Mouse (Mus musculus) midbrain, embryonic 10.5 days (tissue): ENCODE results near the gene AU018091. TPM values are rescaled to one million over a fixed set of nuclear protein-coding genes. Genes with fewer than 3 reads are reported as not detected.

Experiments
- DNase-seq: peaks from one replicate; pipeline ENCODE4 v3.0.0-alpha.2; 2017; ENCODE audit warnings: low spot score
- H3K27ac ChIP-seq: fragments of 300-500 bp; sonication (generic); replicated peaks from 2 replicates; pipeline ENCODE4 v1.5.1; 2016; ENCODE audit warnings: mild to moderate bottlenecking
- H3K27me3 ChIP-seq: fragments of 300-500 bp; sonication (generic); 2 replicates; pipeline ENCODE4 v1.6.1; 2016; ENCODE audit warnings: low read depth, mild to moderate bottlenecking; ENCODE audit not compliant: poor library complexity, severe bottlenecking
- H3K36me3 ChIP-seq: fragments of 300-500 bp; sonication (generic); 2 replicates; pipeline ENCODE4 v1.6.1; 2016; ENCODE audit warnings: mild to moderate bottlenecking, moderate library complexity
- H3K4me1 ChIP-seq: fragments of 300-500 bp; sonication (generic); 2 replicates; pipeline ENCODE4 v1.6.1; 2016
- H3K4me3 ChIP-seq: fragments of 300-500 bp; sonication (generic); 2 replicates; pipeline ENCODE4 v1.5.1; 2016; ENCODE audit warnings: mild to moderate bottlenecking, moderate library complexity
- H3K9me3 ChIP-seq: fragments of 300-500 bp; sonication (generic); replicated peaks from 2 replicates; pipeline ENCODE4 v1.6.1; 2016; ENCODE audit warnings: mild to moderate bottlenecking
- WGBS: fragments of 180-500 bp; shearing (Covaris S2); methylation state at CpG from one replicate; pipeline ENCODE4 v1.1.7; 2016; 5-methylcytosine and 5-hydroxymethylcytosine counted together
- polyA plus RNA-seq: library from polyadenylated mRNA; unstranded; fragments of >200 nt; fragmentation: Nextera tagmentation; extraction: Ambion mirVana; gene quantifications from 2 replicates; pipeline ENCODE4 v1.2.1, GENCODE M21; 2016

AU018091 gene
- 0.14 and 0.17 TPM in 2 replicates for polyA plus RNA-seq

DNA sequence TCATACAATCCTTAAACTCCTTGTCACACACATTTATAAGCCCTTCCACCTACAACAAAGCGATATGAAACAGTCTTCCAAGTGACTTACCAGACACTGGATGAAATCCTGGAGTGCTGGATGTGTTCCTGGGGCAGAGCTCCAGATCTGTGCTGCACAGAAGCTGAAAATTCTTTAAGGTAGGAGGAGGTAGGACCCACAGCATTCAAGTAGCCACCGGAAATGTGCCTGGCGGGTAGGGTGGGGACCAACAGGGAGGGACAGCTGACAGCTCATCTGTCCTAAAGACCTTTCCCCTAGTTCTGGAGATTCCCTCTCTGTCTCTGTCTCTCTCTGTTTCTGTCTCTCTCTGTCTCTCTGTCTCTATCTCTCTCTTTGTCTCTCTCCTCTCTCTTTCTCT, at the start of gene AU018091:
TSS of gene AU018091 (minus strand) at position 279 of the 400 bp plus-strand sequence.
- 84% methylated on average over 3 of the region's 3 CpGs for WGBS
- Histone ChIP-seq H3K4me3 (no peak within 1 kb of the TSS), H3K36me3 (no peaks in the 10 kb centered on the region), H3K27ac (no peak within 1 kb of the TSS), H3K4me1 (no peaks in the 10 kb centered on the region), H3K9me3 (peaks cover 18% of the 10 kb centered on the region), H3K27me3 (no peaks in the 10 kb centered on the region)
- no peak for DNase-seq

DNA sequence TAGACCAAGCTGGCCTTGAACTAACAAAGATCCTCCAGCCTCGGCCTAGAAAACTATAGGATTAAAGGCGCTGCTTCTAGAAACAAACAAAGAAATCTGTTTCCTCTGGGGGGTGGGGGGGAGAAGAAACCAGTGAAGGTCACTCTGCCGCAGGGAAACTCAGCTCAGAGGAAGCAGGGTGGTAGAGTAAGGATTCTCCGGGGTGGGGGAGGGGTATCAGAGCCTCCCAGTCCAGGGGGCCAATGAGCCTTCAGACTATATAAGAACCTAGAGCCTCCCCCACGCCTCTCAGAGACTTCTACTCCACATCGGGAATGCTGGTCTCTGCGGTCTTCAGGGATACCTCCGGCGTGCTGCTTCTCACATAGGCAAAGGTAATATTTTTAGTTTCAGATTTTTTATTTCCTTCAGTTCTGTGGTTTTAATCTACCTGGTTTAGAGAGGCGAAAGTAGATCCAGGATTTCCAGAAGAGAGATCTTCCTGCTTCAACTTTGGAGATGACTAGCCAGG, 48.6 kb upstream of the AU018091 start:
- Histone ChIP-seq H3K27me3 (peaks cover 36% of the 10 kb centered on the region), H3K4me3 (no peak overlapping the region), H3K4me1 (no peaks in the 10 kb centered on the region), H3K36me3 (no peaks in the 10 kb centered on the region), H3K9me3 (no peaks in the 10 kb centered on the region), H3K27ac (no peak overlapping the region)
- DNase-seq, result no peak
- 21% methylated on average over 10 of the region's 10 CpGs for WGBS

DNA sequence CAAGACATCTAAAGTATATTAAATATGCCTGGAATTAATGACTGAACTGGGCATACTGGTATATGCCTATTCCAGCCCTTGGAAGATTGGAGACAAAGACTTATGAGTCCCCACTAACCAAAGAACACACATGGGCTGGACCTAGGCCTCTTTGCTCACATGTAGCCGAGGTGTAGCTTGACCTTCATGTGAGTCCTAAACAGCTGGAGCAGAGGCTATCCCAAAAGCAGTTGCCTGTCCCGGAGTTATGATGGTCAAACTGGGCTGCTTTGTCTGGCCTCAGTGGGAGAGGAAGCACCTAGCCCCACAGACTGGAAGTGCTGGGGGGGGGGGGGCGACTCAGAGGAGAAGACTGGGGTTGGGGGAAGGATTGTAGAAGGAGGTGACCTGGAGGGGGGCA, 47.3 kb upstream of the AU018091 start:
- no peak overlapping the region for H3K27ac ChIP-seq
- WGBS, result 88% methylated on average over 2 of the region's 3 CpGs
- H3K36me3 ChIP-seq, result no peaks in the 10 kb centered on the region
- no peaks in the 10 kb centered on the region for H3K9me3 ChIP-seq
- no peak for DNase-seq
- H3K27me3 ChIP-seq, result peaks cover 36% of the 10 kb centered on the region
- no peak overlapping the region for H3K4me3 ChIP-seq
- H3K4me1 ChIP-seq, result no peaks in the 10 kb centered on the region

DNA sequence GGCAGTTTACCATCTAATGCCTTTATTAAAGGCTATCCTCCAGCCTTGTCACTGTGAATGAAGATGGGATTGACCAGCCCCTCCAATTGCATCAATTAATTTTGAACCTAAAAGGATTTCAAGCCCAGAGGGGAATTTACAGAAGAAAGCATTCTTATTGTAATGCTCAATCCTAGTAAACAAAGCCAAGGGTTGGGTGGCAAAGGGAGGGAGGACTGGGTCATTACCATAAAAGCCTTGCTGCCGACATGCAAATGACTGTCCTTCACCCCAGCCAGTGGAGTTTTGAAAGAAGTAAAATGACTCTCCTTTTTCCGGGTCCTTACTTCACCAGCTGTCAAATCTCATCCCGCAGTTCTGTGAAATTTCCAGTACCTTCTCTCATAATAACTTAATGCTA, 44.6 kb upstream of the AU018091 start:
- Histone ChIP-seq H3K36me3 (no peaks in the 10 kb centered on the region), H3K4me3 (no peak overlapping the region), H3K27ac (no peak overlapping the region), H3K27me3 (peaks cover 13% of the 10 kb centered on the region), H3K4me1 (no peaks in the 10 kb centered on the region), H3K9me3 (no peaks in the 10 kb centered on the region)
- no peak for DNase-seq
- 23% methylated on average over 3 of the region's 3 CpGs for WGBS

DNA sequence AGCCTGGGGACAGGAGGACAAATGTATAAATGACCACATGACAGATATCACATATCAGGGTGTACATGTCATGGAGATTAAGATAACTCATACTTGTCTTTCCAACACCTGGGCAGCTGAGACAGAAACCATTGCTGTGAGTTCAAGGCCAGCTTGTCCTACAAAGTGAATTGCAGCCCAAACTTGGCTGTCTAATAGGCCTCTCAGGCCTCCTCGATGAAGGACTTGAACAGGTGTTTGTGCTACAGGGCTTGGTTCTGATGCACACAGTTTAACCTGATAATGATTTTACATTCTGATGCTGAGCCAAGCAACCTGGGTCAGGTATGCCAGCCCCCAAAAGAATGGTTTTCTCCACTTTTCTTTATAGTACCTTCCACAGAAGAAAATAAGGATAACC, 44.2 kb upstream of the AU018091 start:
- H3K36me3 ChIP-seq, result no peaks in the 10 kb centered on the region
- H3K4me1 ChIP-seq, result no peaks in the 10 kb centered on the region
- H3K27me3 ChIP-seq, result peaks cover 9% of the 10 kb centered on the region
- no peak for DNase-seq
- no peaks in the 10 kb centered on the region for H3K9me3 ChIP-seq
- no peak overlapping the region for H3K27ac ChIP-seq
- no peak overlapping the region for H3K4me3 ChIP-seq
- 63% methylated on average over 1 of the region's 1 CpGs for WGBS

DNA sequence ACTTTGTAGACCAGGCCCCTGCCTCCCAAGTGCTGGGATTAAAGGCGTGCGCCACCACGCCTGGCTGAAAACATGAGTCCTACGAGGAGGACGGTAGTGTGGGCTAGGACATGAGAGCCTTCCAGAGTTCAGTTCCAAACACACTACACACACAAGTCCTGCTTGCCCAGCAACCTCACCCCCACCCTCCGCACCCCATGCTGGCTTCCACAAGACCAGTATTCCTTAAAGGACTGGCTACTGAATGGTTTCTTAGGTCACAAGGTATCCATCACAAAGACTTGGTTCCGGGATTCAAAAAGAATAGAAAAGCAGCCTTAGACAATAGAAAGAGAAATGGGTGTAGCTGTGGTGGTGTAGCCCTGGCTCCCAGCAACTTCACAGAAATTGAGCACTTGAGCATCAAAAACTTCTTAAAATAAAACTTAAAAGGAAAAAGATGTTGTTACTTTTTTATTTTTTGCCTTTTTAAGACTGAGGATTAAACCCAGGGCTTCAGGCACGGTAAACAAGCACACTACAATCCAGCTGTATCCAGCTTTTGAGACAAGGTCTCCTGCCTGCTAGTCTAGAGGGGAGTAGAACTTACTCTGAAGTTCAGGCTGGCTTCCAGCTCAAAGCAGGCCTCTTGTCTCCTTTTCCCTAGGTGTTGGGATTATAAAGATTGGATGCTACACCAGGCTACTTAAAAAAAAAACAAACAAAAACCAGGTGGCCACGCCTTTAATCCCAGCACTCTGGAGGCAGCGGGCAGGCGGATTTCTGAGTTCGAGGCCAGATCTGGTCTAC, 43.2 kb upstream of the AU018091 start:
- H3K9me3 ChIP-seq, result no peaks in the 10 kb centered on the region
- WGBS, result 57% methylated on average over 12 of the region's 12 CpGs
- H3K27me3 ChIP-seq, result no peaks in the 10 kb centered on the region
- no peak overlapping the region for H3K4me3 ChIP-seq
- H3K36me3 ChIP-seq, result no peaks in the 10 kb centered on the region
- DNase-seq, result no peak
- no peak overlapping the region for H3K27ac ChIP-seq
- no peaks in the 10 kb centered on the region for H3K4me1 ChIP-seq

DNA sequence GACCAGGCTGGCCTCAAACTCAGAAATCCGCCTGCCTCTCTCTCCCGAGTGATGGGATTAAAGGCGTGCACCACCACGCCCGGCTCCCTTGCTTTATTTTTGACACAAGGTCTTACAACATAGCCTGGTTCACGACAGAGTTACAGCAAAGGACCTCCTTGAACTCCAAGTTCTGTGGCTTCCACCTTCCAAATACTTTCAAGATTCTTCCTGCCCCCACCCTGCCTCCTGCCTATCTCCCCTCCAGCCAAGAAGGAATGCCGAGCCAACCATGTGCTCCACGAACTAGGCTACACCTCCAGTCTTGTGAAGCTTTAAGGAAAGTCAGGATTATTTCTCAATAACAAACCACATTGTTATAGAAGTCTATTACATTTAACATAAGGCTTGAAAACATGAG, 42.5 kb upstream of the AU018091 start:
- Histone ChIP-seq H3K4me1 (peaks cover 3% of the 10 kb centered on the region; the same call in 1 of the 2 replicates), H3K36me3 (no peaks in the 10 kb centered on the region), H3K27me3 (no peaks in the 10 kb centered on the region), H3K4me3 (no peak overlapping the region), H3K27ac (no peak overlapping the region), H3K9me3 (no peaks in the 10 kb centered on the region)
- WGBS, result 79% methylated on average over 8 of the region's 8 CpGs
- no peak for DNase-seq

DNA sequence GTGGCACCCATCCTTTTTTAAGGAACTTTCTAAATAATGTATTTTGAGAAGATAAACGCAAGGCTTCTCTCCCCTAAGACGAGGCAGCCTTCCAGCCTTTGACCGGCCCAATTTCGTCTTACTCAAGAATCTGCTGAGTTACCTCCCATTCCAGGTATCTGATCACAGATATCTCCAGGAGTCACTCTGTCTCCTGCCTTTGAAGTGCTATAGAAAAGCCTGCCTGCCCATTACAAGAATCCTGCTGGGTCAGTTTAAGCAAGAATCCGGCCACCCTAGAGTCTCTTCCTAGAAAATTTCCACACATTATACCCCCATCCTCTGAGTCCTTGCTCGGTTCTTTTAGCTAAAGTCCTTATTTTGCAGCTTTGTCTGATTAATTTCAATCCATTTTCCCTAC, 41.6 kb upstream of the AU018091 start:
- Histone ChIP-seq H3K4me1 (peaks cover 3% of the 10 kb centered on the region; the same call in 1 of the 2 replicates), H3K27ac (no peak overlapping the region), H3K9me3 (no peaks in the 10 kb centered on the region), H3K4me3 (no peak overlapping the region), H3K36me3 (no peaks in the 10 kb centered on the region), H3K27me3 (no peaks in the 10 kb centered on the region)
- 50% methylated on average over 6 of the region's 6 CpGs for WGBS
- no peak for DNase-seq

DNA sequence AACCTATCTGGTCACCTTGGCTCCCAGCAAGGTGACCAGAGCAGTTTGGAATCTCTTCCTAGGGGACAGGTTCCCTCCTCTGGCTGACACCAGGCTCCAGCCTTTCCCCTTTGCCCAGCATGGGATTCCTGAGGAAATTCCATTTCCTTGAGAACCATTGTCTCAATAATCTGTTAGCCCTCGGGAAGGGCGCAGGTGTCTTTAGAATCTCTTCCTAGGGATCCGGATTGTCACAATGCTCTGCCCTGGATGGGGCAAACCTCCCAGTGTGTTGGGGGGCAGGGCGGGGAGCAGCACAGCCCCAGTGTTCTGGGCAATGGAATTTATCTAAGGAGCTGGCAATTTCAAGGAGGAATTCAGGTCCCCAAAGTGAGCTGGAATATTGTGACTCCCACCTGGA, 37.5 kb upstream of the AU018091 start:
- H3K27me3 ChIP-seq, result no peaks in the 10 kb centered on the region
- no peak for DNase-seq
- H3K27ac ChIP-seq, result no peak overlapping the region
- H3K36me3 ChIP-seq, result no peaks in the 10 kb centered on the region
- peaks cover 3% of the 10 kb centered on the region; the same call in 1 of the 2 replicates for H3K4me1 ChIP-seq
- H3K9me3 ChIP-seq, result no peaks in the 10 kb centered on the region
- 7% methylated on average over 4 of the region's 4 CpGs for WGBS
- no peak overlapping the region for H3K4me3 ChIP-seq

DNA sequence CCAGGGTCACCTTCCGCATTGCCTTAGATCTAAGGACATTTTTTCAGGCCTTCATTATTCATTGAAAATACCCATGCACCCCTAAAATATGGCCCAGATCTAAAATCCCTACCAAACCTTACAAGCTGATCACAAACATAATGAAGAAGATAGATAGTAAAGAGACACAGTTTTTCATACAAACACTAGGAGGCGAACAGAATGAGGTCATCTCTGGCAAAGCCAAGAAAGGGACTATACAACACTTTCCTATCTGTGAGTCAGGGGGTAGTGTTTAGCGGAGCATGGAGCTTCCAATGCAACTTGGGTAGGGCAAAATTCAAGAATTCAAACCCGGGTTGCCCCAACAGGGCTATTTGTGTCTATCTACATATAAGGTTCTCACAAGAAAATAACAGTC, 35.6 kb upstream of the AU018091 start:
- H3K4me1 ChIP-seq, result peaks cover 3% of the 10 kb centered on the region; the same call in 1 of the 2 replicates
- H3K27ac ChIP-seq, result no peak overlapping the region
- WGBS, result 83% methylated on average over 4 of the region's 4 CpGs
- H3K27me3 ChIP-seq, result no peaks in the 10 kb centered on the region
- no peak overlapping the region for H3K4me3 ChIP-seq
- H3K9me3 ChIP-seq, result no peaks in the 10 kb centered on the region
- no peaks in the 10 kb centered on the region for H3K36me3 ChIP-seq
- no peak for DNase-seq

DNA sequence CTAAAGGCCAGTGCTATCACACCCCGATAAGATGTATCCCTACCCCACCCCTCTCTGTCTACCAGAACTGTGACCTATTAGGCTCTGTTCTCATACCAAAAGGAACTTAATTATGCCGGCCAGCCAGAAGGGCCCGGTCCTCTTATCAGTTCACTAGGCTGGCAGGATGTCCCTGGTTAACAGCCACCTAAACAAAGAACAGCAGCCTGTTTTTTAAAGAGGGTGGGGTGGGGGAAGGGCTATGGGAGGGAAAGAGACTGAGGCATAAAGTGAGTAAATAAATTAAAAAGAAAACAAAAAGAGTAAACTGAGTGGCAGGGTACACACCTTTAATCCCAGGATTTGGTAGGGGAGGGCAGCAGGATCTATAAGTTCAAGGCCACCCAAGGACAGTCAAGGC, 34.9 kb upstream of the AU018091 start:
- no peaks in the 10 kb centered on the region for H3K36me3 ChIP-seq
- no peaks in the 10 kb centered on the region for H3K9me3 ChIP-seq
- peaks cover 3% of the 10 kb centered on the region; the same call in 1 of the 2 replicates for H3K4me1 ChIP-seq
- no peak overlapping the region for H3K27ac ChIP-seq
- H3K4me3 ChIP-seq, result no peak overlapping the region
- no peak for DNase-seq
- no peaks in the 10 kb centered on the region for H3K27me3 ChIP-seq
- WGBS, result 29% methylated on average over 3 of the region's 3 CpGs

DNA sequence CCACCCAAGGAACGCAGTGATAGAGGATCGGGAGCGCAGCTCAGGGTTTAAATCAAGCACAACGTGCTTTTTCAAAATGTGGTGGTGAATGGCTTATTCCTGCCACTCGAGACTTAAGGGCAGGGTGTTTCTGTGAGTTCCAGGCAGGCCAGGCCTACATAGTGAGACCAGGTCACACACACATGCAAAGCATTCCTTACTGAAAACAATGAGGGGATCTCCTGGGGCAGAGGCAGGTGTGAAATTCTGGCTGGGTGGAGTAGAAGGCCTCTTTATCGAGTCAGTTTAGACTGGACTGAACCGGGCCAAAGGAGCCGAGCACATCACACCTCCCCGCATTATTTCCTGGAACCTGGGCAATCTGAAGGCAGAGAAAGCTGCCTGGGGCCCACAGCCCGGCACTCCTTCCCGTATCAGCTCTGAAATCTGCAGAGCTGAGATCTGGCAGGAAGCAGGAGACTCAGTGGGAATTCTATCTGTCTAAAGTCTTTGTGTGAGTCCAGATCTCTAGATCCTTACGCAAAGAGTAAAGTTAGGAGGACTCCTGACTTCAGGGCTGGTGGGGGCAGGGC, 32.2 kb upstream of the AU018091 start:
- 39% methylated on average over 12 of the region's 12 CpGs for WGBS
- Histone ChIP-seq H3K27me3 (no peaks in the 10 kb centered on the region), H3K36me3 (no peaks in the 10 kb centered on the region), H3K27ac (no peak overlapping the region), H3K4me1 (no peaks in the 10 kb centered on the region), H3K4me3 (no peak overlapping the region), H3K9me3 (peaks cover 4% of the 10 kb centered on the region; the same call in 1 of the 2 replicates)
- DNase-seq, result no peak

DNA sequence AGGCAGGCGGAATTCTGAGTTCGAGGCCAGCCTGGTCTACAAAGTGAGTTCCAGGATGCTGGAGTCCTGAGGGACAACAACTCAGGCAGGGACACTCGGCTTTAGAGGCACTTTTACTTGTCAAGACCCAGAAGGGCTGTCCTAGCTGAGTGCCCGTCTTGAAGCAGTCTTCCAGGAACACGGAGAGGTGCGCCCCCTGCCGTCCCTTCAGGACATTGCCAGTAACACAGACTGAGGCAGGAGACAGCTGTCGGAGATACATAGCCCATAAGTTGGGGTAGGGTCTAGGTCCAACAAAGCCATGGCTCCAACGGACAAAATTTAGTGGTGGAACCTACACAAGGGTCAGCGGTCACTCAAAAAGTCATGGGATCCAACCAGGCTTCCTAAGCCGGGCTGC, 29.9 kb upstream of the AU018091 start:
- WGBS, result 53% methylated on average over 11 of the region's 11 CpGs
- no peaks in the 10 kb centered on the region for H3K36me3 ChIP-seq
- no peak overlapping the region for H3K27ac ChIP-seq
- H3K27me3 ChIP-seq, result no peaks in the 10 kb centered on the region
- no peaks in the 10 kb centered on the region for H3K4me1 ChIP-seq
- no peak for DNase-seq
- H3K9me3 ChIP-seq, result peaks cover 4% of the 10 kb centered on the region; the same call in 1 of the 2 replicates
- H3K4me3 ChIP-seq, result no peak overlapping the region
